ENCODE assay signal across 13 mouse cellular contexts in genomic region chr2:29453376-29453775, GRCm38 (mm10).
"Had no signal": no experiment of that assay in that cellular context is flagged by ENCODE, and none has a peak within 500 bp of the region (broad histone marks: within the 10 kb centered on the region; RNA-seq: fewer than 3 reads in every experiment).

No protein-coding gene starts in this region.

- H3K9me3 ChIP-seq: limb, embryonic 10.5 days; liver, embryonic 15.5 days; midbrain, embryonic 12.5 days had no signal

- DNase-seq: kidney, adult 8-10 months; kidney, postnatal 25 days; lung, adult 2 months; lung, postnatal 10 days; right cerebral cortex, postnatal 25 days; thymus, postnatal 14 days had no signal

- H3K27me3 ChIP-seq: liver, embryonic 15.5 days; midbrain, embryonic 12.5 days had no signal

- H3K4me2 ChIP-seq: liver, embryonic 11.5 days; liver, embryonic 15.5 days; midbrain, embryonic 12.5 days had no signal

- H3K4me3 ChIP-seq: limb, embryonic 10.5 days; liver, embryonic 15.5 days; megakaryocyte, embryonic 14.5 days; midbrain, embryonic 12.5 days had no signal

- ATAC-seq: intestine, postnatal 0 days had no signal

- H3K36me3 ChIP-seq: limb, embryonic 10.5 days; liver, embryonic 15.5 days; midbrain, embryonic 12.5 days had no signal

- H3K9ac ChIP-seq: liver, embryonic 15.5 days; midbrain, embryonic 12.5 days had no signal

- H3K27ac ChIP-seq: limb, embryonic 10.5 days; liver, embryonic 15.5 days; macrophage; midbrain, embryonic 12.5 days had no signal
